Mouse (Mus musculus) lung, adult 2 months (tissue): ENCODE data around the gene Pex14.

Experiments
- CTCF ChIP-seq: fragments of 200-500 bp; IDR thresholded peaks from 2 replicates; pipeline ENCODE4 v1.5.1; 2011; ENCODE audit warnings: mild to moderate bottlenecking, low read length, control low read depth; ENCODE audit not compliant: insufficient read depth
- POLR2A ChIP-seq: fragments of 200-500 bp; IDR thresholded peaks from 2 replicates; pipeline ENCODE4 v1.6.1; 2011; ENCODE audit warnings: low read depth, mild to moderate bottlenecking, control low read depth, low read length, borderline replicate concordance; ENCODE audit errors: extremely low read depth

GRCm38 (mm10) chr4:148973387-148973786 is 126.3 kb downstream of the Pex14 start:
- no peak for TF ChIP-seq POLR2A
- no peak for TF ChIP-seq CTCF
